Comparison of ENCODE assay signal across 19 mouse cellular contexts in genomic region chr17:83083521-83083920, GRCm38 (mm10).
A peak's percentile ranks its signal among the peaks of the same experiment; 100 is the strongest.
DNase-seq lines count a peak whose midpoint lies in the region; ATAC-seq and TF ChIP-seq lines count a peak whose summit lies in the region.
"Had no signal": no experiment of that assay in that cellular context is flagged by ENCODE, and none has a peak within 500 bp of the region (broad histone marks: within the 10 kb centered on the region; RNA-seq: fewer than 3 reads in every experiment).

No protein-coding gene starts in this region.

- 37% methylated on average over 3 of the region's 3 CpGs for WGBS in intestine, embryonic 14.5 days
- 56% methylated on average over 3 of the region's 3 CpGs for WGBS in intestine, postnatal 0 days
- 38% methylated on average over 3 of the region's 3 CpGs for WGBS in intestine, embryonic 15.5 days
- 39% methylated on average over 3 of the region's 3 CpGs for WGBS in limb, embryonic 15.5 days
- WGBS in hindbrain, embryonic 16.5 days, result 70% methylated on average over 3 of the region's 3 CpGs

- ATAC-seq in intestine, embryonic 14.5 days (replicated peaks; ENCODE audit: low FRiP score, low TSS enrichment, low read depth), result no peak
- no peak for ATAC-seq in intestine, postnatal 0 days
- ATAC-seq in intestine, embryonic 15.5 days, result no peak
- no peak for ATAC-seq in limb, embryonic 15.5 days (ENCODE audit: insufficient number of reproducible peaks, low FRiP score, low TSS enrichment, low read depth)
- ATAC-seq in hindbrain, embryonic 16.5 days, result no peak
- ATAC-seq: CD4-positive, CD25-positive, alpha-beta regulatory T cell, adult 4 months; forebrain, embryonic 15.5 days had no signal

- H3K4me3 ChIP-seq in intestine, embryonic 14.5 days (ENCODE audit: low read depth, low read length), result no peak overlapping the region
- H3K4me3 ChIP-seq in intestine, postnatal 0 days (ENCODE audit: low read depth, low read length), result no peak overlapping the region
- H3K4me3 ChIP-seq in intestine, embryonic 15.5 days (replicated peaks), result no peak overlapping the region
- no peak overlapping the region for H3K4me3 ChIP-seq in limb, embryonic 15.5 days
- H3K4me3 ChIP-seq in hindbrain, embryonic 16.5 days (ENCODE audit: low read length), result no peak overlapping the region
- H3K4me3 ChIP-seq: forebrain, embryonic 15.5 days; liver, embryonic 15.5 days had no signal

- DNase-seq in intestine, embryonic 14.5 days (ENCODE audit: low spot score), result no peak
- DNase-seq in NIH3T3 (ENCODE audit: low read depth), result peak; percentile 22
- no peak for DNase-seq in ovary, postnatal 10 days (ENCODE audit: low spot score)
- no peak for DNase-seq in cerebellum, postnatal 36 days
- DNase-seq: adrenal gland, adult 2 months; cerebellum, adult 18-20 months; cerebellum, postnatal 25 days; embryo, embryonic 11 days; thymus, postnatal 36 days had no signal

- peak overlapping the region; percentile 44; the same call in 1 of the 2 replicates for H3K27ac ChIP-seq in intestine, embryonic 14.5 days (ENCODE audit: low read depth)
- no peak overlapping the region for H3K27ac ChIP-seq in intestine, postnatal 0 days (ENCODE audit: low read depth, low read length)
- H3K27ac ChIP-seq in intestine, embryonic 15.5 days, result peak overlapping the region; percentile 68
- peak overlapping the region; percentile 65 for H3K27ac ChIP-seq in limb, embryonic 15.5 days
- no peak overlapping the region for H3K27ac ChIP-seq in hindbrain, embryonic 16.5 days (ENCODE audit: low read depth, low read length)
- H3K27ac ChIP-seq: forebrain, embryonic 15.5 days; kidney, postnatal 0 days; liver, embryonic 15.5 days; macrophage had no signal

- H3K4me1 ChIP-seq in intestine, embryonic 14.5 days (replicated peaks; ENCODE audit: control insufficient read depth, insufficient read depth, low read length), result peaks cover 27% of the 10 kb centered on the region
- no peaks in the 10 kb centered on the region for H3K4me1 ChIP-seq in intestine, postnatal 0 days (replicated peaks; ENCODE audit: control insufficient read depth, insufficient read depth, low read length)
- peaks cover 20% of the 10 kb centered on the region for H3K4me1 ChIP-seq in intestine, embryonic 15.5 days (replicated peaks)
- H3K4me1 ChIP-seq in limb, embryonic 15.5 days, result peaks cover 46% of the 10 kb centered on the region
- H3K4me1 ChIP-seq in hindbrain, embryonic 16.5 days (ENCODE audit: control insufficient read depth, insufficient read depth, low read depth, low read length), result peaks cover 5% of the 10 kb centered on the region
- H3K4me1 ChIP-seq: liver, embryonic 15.5 days had no signal

- H3K27me3 ChIP-seq in intestine, embryonic 14.5 days (replicated peaks; ENCODE audit: control insufficient read depth, insufficient read depth, low read length), result no peaks in the 10 kb centered on the region
- H3K27me3 ChIP-seq in intestine, postnatal 0 days (replicated peaks; ENCODE audit: control insufficient read depth, insufficient read depth, low read length), result no peaks in the 10 kb centered on the region
- no peaks in the 10 kb centered on the region for H3K27me3 ChIP-seq in intestine, embryonic 15.5 days (replicated peaks)
- no peaks in the 10 kb centered on the region for H3K27me3 ChIP-seq in limb, embryonic 15.5 days
- H3K27me3 ChIP-seq in hindbrain, embryonic 16.5 days (replicated peaks; ENCODE audit: control insufficient read depth, insufficient read depth, low read length), result no peaks in the 10 kb centered on the region
- H3K27me3 ChIP-seq: forebrain, embryonic 15.5 days; liver, embryonic 15.5 days had no signal

- H3K4me2 ChIP-seq in intestine, embryonic 14.5 days (ENCODE audit: low read length), result no peak overlapping the region
- no peak overlapping the region for H3K4me2 ChIP-seq in intestine, postnatal 0 days (replicated peaks; ENCODE audit: low read depth)
- 0 out of 2 replicates have a peak overlapping the region, but pooled peaks have one; percentile 11 for H3K4me2 ChIP-seq in intestine, embryonic 15.5 days (replicated peaks)
- no peak overlapping the region for H3K4me2 ChIP-seq in limb, embryonic 15.5 days
- no peak overlapping the region for H3K4me2 ChIP-seq in hindbrain, embryonic 16.5 days (ENCODE audit: low read length)
- H3K4me2 ChIP-seq: forebrain, embryonic 15.5 days; heart, embryonic 11.5 days; liver, embryonic 15.5 days had no signal

- H3K9ac ChIP-seq in intestine, embryonic 14.5 days (ENCODE audit: low read length), result no peak overlapping the region
- no peak overlapping the region for H3K9ac ChIP-seq in intestine, postnatal 0 days (ENCODE audit: low read depth, low read length)
- H3K9ac ChIP-seq in intestine, embryonic 15.5 days, result no peak overlapping the region
- H3K9ac ChIP-seq in limb, embryonic 15.5 days, result no peak overlapping the region
- H3K9ac ChIP-seq in hindbrain, embryonic 16.5 days (ENCODE audit: low read depth, low read length), result no peak overlapping the region
- H3K9ac ChIP-seq: forebrain, embryonic 15.5 days; liver, embryonic 15.5 days had no signal

- H3K36me3 ChIP-seq in intestine, embryonic 14.5 days (ENCODE audit: control insufficient read depth, insufficient read depth, low read length), result no peaks in the 10 kb centered on the region
- no peaks in the 10 kb centered on the region for H3K36me3 ChIP-seq in intestine, postnatal 0 days (ENCODE audit: control insufficient read depth, insufficient read depth)
- no peaks in the 10 kb centered on the region for H3K36me3 ChIP-seq in intestine, embryonic 15.5 days
- no peaks in the 10 kb centered on the region for H3K36me3 ChIP-seq in limb, embryonic 15.5 days
- H3K36me3 ChIP-seq in hindbrain, embryonic 16.5 days (ENCODE audit: control insufficient read depth, insufficient read depth, low read length), result no peaks in the 10 kb centered on the region
- H3K36me3 ChIP-seq: forebrain, embryonic 15.5 days; liver, embryonic 15.5 days had no signal

- no peak for TF ChIP-seq CTCF in intestine, postnatal 0 days (IDR thresholded peaks at IDR 0.05; ENCODE audit: low read depth)

- H3K9me3 ChIP-seq in intestine, embryonic 14.5 days (ENCODE audit: control insufficient read depth, low read length), result peaks cover 8% of the 10 kb centered on the region; the same call in 1 of the 2 replicates
- H3K9me3 ChIP-seq in intestine, postnatal 0 days (ENCODE audit: control insufficient read depth), result 0 out of 2 replicates have a peak, but pooled peaks cover 4% of the 10 kb centered on the region
- no peaks in the 10 kb centered on the region for H3K9me3 ChIP-seq in intestine, embryonic 15.5 days
- no peaks in the 10 kb centered on the region for H3K9me3 ChIP-seq in limb, embryonic 15.5 days
- H3K9me3 ChIP-seq in hindbrain, embryonic 16.5 days (ENCODE audit: control insufficient read depth, low read length), result no peaks in the 10 kb centered on the region
- H3K9me3 ChIP-seq: forebrain, embryonic 15.5 days had no signal

Comparison
In these comparisons a context has a peak if more than half of its experiments do, and no peak if none do; other contexts are left out.
1. H3K27ac ChIP-seq: peak in intestine, embryonic 14.5 days (single experiment), intestine, embryonic 15.5 days (single experiment) and limb, embryonic 15.5 days (single experiment); none in intestine, postnatal 0 days (single experiment) and hindbrain, embryonic 16.5 days (single experiment).